Mouse (Mus musculus) effector memory CD4-positive, alpha-beta T cell, adult 5 months (primary cell): ENCODE results near the gene Olfr1051. TPM values are rescaled to one million over a fixed set of nuclear protein-coding genes. Genes with fewer than 3 reads are reported as not detected.

ENCODE experiments used
- polyA plus RNA-seq: library from polyadenylated mRNA; unstranded; fragments of 100-300 nt; shearing (Covaris generic); gene quantifications from one replicate; pipeline ENCODE4 v1.2.1, GENCODE M21; 2017

The Olfr1051 gene
- polyA plus RNA-seq = not detected

GRCm38 (mm10) chr2:86278988-86279387 is at the start of gene Olfr1051:
TSS of gene Olfr1051 (minus strand) at chr2:86279088.

GRCm38 (mm10) chr2:86315184-86315583 is 36.3 kb upstream of the Olfr1051 start, which contains the start of gene Olfr1053:
TSS of gene Olfr1053 (minus strand) at chr2:86315284.

GRCm38 (mm10) chr2:86292155-86292554 is 13.3 kb upstream of the Olfr1051 start, which contains the start of gene Olfr1052:
TSS of gene Olfr1052 (plus strand) at chr2:86292455.

GRCm38 (mm10) chr2:86258228-86258627 is 20.7 kb downstream of the Olfr1051 start, which contains the start of gene Olfr1049:
TSS of gene Olfr1049 (minus strand) at chr2:86258328.

GRCm38 (mm10) chr2:86240189-86240588 is 38.7 kb downstream of the Olfr1051 start, which contains the start of gene Olfr1048:
TSS of gene Olfr1048 (minus strand) at chr2:86240289.

GRCm38 (mm10) chr2:86231301-86231700 is 47.6 kb downstream of the Olfr1051 start, which contains the start of gene Olfr1047:
TSS of gene Olfr1047 (minus strand) at chr2:86231401.

Other genes starting within 250 kb of the Olfr1051 start
- not detected for gene Olfr1034, start 233.2 kb downstream of the Olfr1051 start, polyA plus RNA-seq
- not detected for gene Olfr1036, start 205.1 kb downstream of the Olfr1051 start, polyA plus RNA-seq
- gene Olfr1037, start 191.7 kb downstream of the Olfr1051 start, polyA plus RNA-seq = not detected
- not detected for gene Olfr1039, start 143.2 kb downstream of the Olfr1051 start, polyA plus RNA-seq
- not detected for gene Olfr1040, start 132.4 kb downstream of the Olfr1051 start, polyA plus RNA-seq
- gene Olfr1042, start 117.2 kb downstream of the Olfr1051 start, polyA plus RNA-seq = 0.14 TPM
- gene Olfr1043, start 111.6 kb downstream of the Olfr1051 start, polyA plus RNA-seq = not detected
- not detected for gene Olfr1044, start 101.3 kb downstream of the Olfr1051 start, polyA plus RNA-seq
- not detected for gene Olfr52, start 93.4 kb downstream of the Olfr1051 start, polyA plus RNA-seq
- 0.12 TPM for gene Olfr1045, start 76.1 kb downstream of the Olfr1051 start, polyA plus RNA-seq
- not detected for gene Olfr1046, start 59.8 kb downstream of the Olfr1051 start, polyA plus RNA-seq
- gene Olfr1047, start 47.7 kb downstream of the Olfr1051 start, polyA plus RNA-seq = not detected
- 0.20 TPM for gene Olfr1048, start 38.8 kb downstream of the Olfr1051 start, polyA plus RNA-seq
- not detected for gene Olfr1049, start 20.8 kb downstream of the Olfr1051 start, polyA plus RNA-seq
- not detected for gene Olfr1052, start 13.4 kb upstream of the Olfr1051 start, polyA plus RNA-seq
- not detected for gene Olfr1053, start 36.2 kb upstream of the Olfr1051 start, polyA plus RNA-seq
- gene Olfr1054, start 56.3 kb upstream of the Olfr1051 start, polyA plus RNA-seq = not detected
- gene Olfr1055, start 71.2 kb upstream of the Olfr1051 start, polyA plus RNA-seq = not detected
- gene Olfr1056, start 83.4 kb upstream of the Olfr1051 start, polyA plus RNA-seq = not detected
- not detected for gene Olfr1057, start 99.3 kb upstream of the Olfr1051 start, polyA plus RNA-seq
- gene Olfr1058, start 109.5 kb upstream of the Olfr1051 start, polyA plus RNA-seq = not detected
- not detected for gene Olfr1061, start 135.0 kb upstream of the Olfr1051 start, polyA plus RNA-seq
- not detected for gene Olfr1062, start 147.7 kb upstream of the Olfr1051 start, polyA plus RNA-seq
- gene Olfr1065, start 171.5 kb upstream of the Olfr1051 start, polyA plus RNA-seq = not detected
- gene Olfr1066, start 177.2 kb upstream of the Olfr1051 start, polyA plus RNA-seq = not detected
- not detected for gene Olfr228, start 208.3 kb upstream of the Olfr1051 start, polyA plus RNA-seq
- gene Olfr1076, start 229.4 kb upstream of the Olfr1051 start, polyA plus RNA-seq = not detected